Mouse (Mus musculus): ENCODE results near the gene Gm11549.
A peak's percentile ranks its signal among the peaks of the same experiment; 100 is the strongest.

Gm11549 gene

GRCm38 (mm10) chr3:36516196-36516595, 5.4 kb downstream of the Gm11549 start:
- DNase-seq (ENCODE audit: low read depth in 2 of 2, low spot score in 2 of 2), result no peak

- no peak for DNase-seq (ENCODE audit: low read depth in 2 of 2, low spot score in 2 of 2)
Observed at GRCm38 (mm10) chr3:36511491-36511890, 10.1 kb downstream of the Gm11549 start.

- DNase-seq (ENCODE audit: low read depth in 2 of 2, low spot score in 2 of 2), result no peak
Observed at GRCm38 (mm10) chr3:36505809-36506735, 15.5 kb downstream of the Gm11549 start.

GRCm38 (mm10) chr3:36505306-36505705, 16.3 kb downstream of the Gm11549 start:
- no peak for DNase-seq (ENCODE audit: low read depth in 2 of 2, low spot score in 2 of 2)

- DNase-seq (ENCODE audit: low read depth in 2 of 2, low spot score in 2 of 2), result no peak
Observed at GRCm38 (mm10) chr3:36501546-36501945, 20.1 kb downstream of the Gm11549 start.

GRCm38 (mm10) chr3:36500976-36501375, 20.6 kb downstream of the Gm11549 start:
- no peak for DNase-seq (ENCODE audit: low read depth in 2 of 2, low spot score in 2 of 2)

GRCm38 (mm10) chr3:36499418-36499817, 22.2 kb downstream of the Gm11549 start:
- DNase-seq (ENCODE audit: low read depth in 2 of 2, low spot score in 2 of 2), result no peak

- no peak for DNase-seq (ENCODE audit: low read depth in 2 of 2, low spot score in 2 of 2)
Observed at GRCm38 (mm10) chr3:36498224-36498623, 23.4 kb downstream of the Gm11549 start.

- DNase-seq (ENCODE audit: low read depth in 2 of 2, low spot score in 2 of 2), result peak; percentile 8 to 39
Observed at GRCm38 (mm10) chr3:36496746-36497145, 24.9 kb downstream of the Gm11549 start.

GRCm38 (mm10) chr3:36496273-36496672, 25.3 kb downstream of the Gm11549 start:
- no peak for DNase-seq (ENCODE audit: low read depth in 2 of 2, low spot score in 2 of 2)

GRCm38 (mm10) chr3:36495436-36495835, 26.2 kb downstream of the Gm11549 start:
- peak; percentile 61 to 75 for DNase-seq (ENCODE audit: low read depth in 2 of 2, low spot score in 2 of 2)

GRCm38 (mm10) chr3:36494613-36495012, 27.0 kb downstream of the Gm11549 start:
- DNase-seq (ENCODE audit: low read depth in 2 of 2, low spot score in 2 of 2), result no peak

- DNase-seq (ENCODE audit: low read depth in 2 of 2, low spot score in 2 of 2), result no peak
Observed at GRCm38 (mm10) chr3:36493641-36494283, 27.9 kb downstream of the Gm11549 start.

- DNase-seq (ENCODE audit: low read depth in 2 of 2, low spot score in 2 of 2), result no peak
Observed at GRCm38 (mm10) chr3:36492716-36493391, 28.8 kb downstream of the Gm11549 start.

GRCm38 (mm10) chr3:36491535-36491934, 30.1 kb downstream of the Gm11549 start:
- DNase-seq (ENCODE audit: low read depth in 2 of 2, low spot score in 2 of 2), result no peak

- no peak for DNase-seq (ENCODE audit: low read depth in 2 of 2, low spot score in 2 of 2)
Observed at GRCm38 (mm10) chr3:36489590-36489910, 32.1 kb downstream of the Gm11549 start.

GRCm38 (mm10) chr3:36488899-36489589, 32.6 kb downstream of the Gm11549 start:
- no peak for DNase-seq (ENCODE audit: low read depth in 2 of 2, low spot score in 2 of 2)

- no peak for DNase-seq (ENCODE audit: low read depth in 2 of 2, low spot score in 2 of 2)
Observed at GRCm38 (mm10) chr3:36488367-36488766, 33.2 kb downstream of the Gm11549 start.

GRCm38 (mm10) chr3:36486881-36487280, 34.7 kb downstream of the Gm11549 start:
- DNase-seq (ENCODE audit: low read depth in 2 of 2, low spot score in 2 of 2), result no peak

- no peak for DNase-seq (ENCODE audit: low read depth in 2 of 2, low spot score in 2 of 2)
Observed at GRCm38 (mm10) chr3:36486176-36486575, 35.4 kb downstream of the Gm11549 start.

- no peak for DNase-seq (ENCODE audit: low read depth in 2 of 2, low spot score in 2 of 2)
Observed at GRCm38 (mm10) chr3:36484292-36484691, 37.3 kb downstream of the Gm11549 start.
